Mouse (Mus musculus): ENCODE results near the gene Hectd1. TPM values are rescaled to one million over a fixed set of nuclear protein-coding genes. Genes with fewer than 3 reads are reported as not detected.

Gene Hectd1
- polyA plus RNA-seq, 1 experiment, result 35.3 TPM

DNA sequence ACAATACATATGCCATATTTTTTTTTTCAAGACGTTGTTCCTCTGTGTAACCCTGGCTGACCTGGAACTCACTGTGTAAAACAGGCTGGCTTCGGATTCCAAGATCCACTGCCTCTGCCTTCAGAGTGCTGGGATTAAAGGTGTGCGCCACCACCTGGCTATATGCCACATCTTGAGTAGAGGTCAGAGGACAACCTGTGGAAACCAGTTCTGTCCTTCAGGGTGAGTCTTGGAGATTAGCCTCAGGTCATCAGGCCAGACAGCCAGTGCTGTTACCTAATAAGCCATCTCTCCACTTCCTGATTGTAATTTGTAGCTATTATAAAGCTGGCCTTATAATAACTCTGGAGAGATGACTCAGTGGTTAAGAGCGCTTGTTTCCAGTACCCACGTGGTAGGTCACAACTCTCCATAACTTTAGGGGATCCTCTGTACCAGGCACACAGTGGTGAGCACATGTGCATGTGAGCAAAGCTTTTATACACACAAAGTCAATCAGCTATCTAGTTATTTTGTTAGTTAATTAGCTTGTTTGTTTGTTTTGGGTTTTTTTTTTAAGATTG, 122.6 kb downstream of the Hectd1 start:
- DNase-seq (ENCODE audit: extremely low spot score in 1 of 2, low spot score in 1 of 2), result no peak

DNA sequence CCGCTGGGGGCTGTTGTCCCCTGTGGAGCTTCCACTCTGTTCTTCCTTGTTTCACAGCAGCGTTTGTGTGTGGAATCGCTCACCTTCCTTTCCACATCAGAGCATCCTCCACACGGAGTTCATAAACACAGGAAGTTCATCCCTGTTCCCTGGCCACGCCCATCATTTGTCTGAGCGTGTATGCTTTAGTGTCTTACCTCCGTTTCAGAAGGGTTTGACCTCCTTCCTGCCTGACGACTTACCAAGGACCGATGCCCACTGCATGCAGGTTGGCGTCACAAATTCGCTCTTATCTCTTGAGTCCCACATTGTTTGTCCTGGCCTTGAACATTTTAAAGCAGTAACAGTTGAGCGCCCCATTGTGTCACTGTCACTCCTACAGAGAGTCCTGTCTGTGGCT, 123.6 kb downstream of the Hectd1 start:
- no peak for DNase-seq (ENCODE audit: extremely low spot score in 1 of 2, low spot score in 1 of 2)

DNA sequence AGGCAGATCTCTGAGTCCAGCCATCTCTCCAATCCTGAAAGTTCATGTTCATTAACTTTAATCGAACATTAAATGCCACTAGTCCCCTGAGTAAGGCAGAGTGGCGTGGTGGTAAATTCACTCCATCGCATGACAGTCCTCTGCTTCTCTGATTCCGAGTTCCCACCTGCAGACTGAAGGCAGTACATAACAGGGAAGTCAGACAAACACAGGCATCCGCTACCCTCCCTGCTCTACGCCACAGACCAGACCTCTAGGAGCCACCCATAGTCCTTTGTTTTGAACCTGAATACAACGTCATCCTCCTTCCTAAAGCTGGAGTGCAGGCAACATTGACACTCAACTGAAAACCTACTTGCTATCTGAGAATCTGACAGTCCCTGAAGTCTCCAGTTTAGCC, 124.8 kb downstream of the Hectd1 start:
- no peak for DNase-seq (ENCODE audit: extremely low spot score in 1 of 2, low spot score in 1 of 2)

GRCm38 (mm10) chr12:51703859-51704258, 125.5 kb downstream of the Hectd1 start:
- no peak for DNase-seq (ENCODE audit: extremely low spot score in 1 of 2, low spot score in 1 of 2)

DNA sequence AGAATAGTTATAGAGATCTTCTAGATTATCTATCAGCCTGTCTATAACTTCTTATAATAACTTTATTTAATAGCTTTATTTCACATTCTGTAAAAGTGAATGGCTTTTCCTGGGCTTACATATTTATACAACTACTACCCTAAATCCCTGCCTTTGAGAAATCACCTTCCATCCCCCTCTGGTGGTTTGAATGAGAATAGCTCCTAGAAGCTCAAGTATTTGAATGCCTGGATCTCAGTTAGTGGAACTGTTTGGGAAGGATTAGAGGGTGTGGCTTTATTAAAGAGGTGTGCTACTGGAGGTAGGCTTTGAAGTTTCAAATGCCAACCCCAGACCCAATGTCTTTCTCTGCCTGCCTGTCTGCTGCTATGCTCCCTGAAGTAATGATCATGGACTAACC, 127.6 kb downstream of the Hectd1 start:
- no peak for DNase-seq (ENCODE audit: extremely low spot score in 1 of 2, low spot score in 1 of 2)

DNA sequence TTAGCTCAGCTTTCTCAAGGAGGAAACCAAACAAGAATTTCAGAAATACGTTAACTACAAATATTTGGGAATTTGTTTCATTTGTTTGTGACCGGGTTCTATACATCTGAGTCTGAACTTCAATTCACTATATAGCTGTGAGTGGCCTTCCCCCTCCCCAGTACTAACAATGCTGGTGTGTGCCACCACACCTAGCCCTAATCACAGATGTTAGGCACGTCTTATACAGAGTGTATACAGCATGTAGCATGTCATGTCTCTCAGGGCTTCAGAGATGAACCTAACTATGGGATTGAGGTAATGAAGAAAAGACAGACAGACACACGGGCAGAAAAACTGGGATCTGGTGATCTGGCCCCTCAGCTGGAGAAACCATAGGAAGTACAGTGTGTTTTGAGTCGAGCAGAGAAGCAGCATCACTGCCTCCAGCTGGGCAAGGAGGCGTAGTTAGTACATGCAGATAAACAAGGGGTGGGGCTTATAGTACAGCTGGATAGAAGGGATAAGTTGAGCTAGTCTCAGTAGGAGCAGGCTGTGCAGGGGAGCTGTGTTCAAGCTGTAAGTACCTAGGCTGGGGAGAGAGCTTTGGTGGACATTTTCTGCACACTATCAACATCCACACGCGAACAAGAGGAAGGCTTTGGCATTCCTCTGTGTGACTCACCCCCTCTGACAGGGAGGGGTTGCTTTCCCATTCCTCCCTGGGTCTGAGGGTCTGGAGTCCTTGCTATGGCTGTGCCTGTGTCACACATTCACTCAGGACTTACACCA, 129.5 kb downstream of the Hectd1 start:
- no peak for DNase-seq (ENCODE audit: extremely low spot score in 1 of 2, low spot score in 1 of 2)

- DNase-seq (ENCODE audit: extremely low spot score in 1 of 2, low spot score in 1 of 2), result no peak
Observed at GRCm38 (mm10) chr12:51696157-51696556, 133.2 kb downstream of the Hectd1 start.

DNA sequence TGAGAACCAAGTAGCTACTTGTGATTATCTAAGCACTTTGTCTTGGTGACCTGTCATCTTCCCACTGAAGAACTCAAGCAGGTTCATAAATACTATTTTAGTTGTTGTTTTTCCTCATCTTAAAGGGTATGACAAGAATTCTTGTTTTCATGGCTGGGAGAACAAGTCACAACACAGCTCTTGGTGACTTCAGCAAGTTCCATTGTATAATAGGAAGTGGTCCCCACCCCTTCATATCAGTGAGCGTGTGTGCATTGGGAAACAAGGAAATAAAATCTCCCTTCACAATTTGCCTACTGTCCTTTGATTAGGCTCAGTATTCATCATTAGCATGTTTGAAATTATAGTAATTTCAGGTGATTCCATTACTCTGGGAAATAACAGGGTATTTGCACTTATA, 134.4 kb downstream of the Hectd1 start:
- DNase-seq (ENCODE audit: extremely low spot score in 1 of 2, low spot score in 1 of 2), result no peak

GRCm38 (mm10) chr12:51694096-51694495, 135.2 kb downstream of the Hectd1 start:
- DNase-seq (ENCODE audit: extremely low spot score in 1 of 2, low spot score in 1 of 2), result no peak

Other genes starting within 250 kb of the Hectd1 start
- 22.1 and 25.3 TPM in 2 replicates for gene Coch, start 236.2 kb downstream of the Hectd1 start, polyA plus RNA-seq (2012; rRNA removed)
- 57.1 and 58.9 TPM in 2 replicates for gene Ap4s1, start 138.5 kb downstream of the Hectd1 start, polyA plus RNA-seq (2012; rRNA removed)
- 61.3 and 69.0 TPM in 2 replicates for gene Strn3, start 137.6 kb downstream of the Hectd1 start, polyA plus RNA-seq (2012; rRNA removed)
- 5.8 and 6.8 TPM in 2 replicates for gene Heatr5a, start 141.8 kb upstream of the Hectd1 start, polyA plus RNA-seq (2012; rRNA removed)
- 12.7 and 16.0 TPM in 2 replicates for gene Dtd2, start 177.0 kb upstream of the Hectd1 start, polyA plus RNA-seq (2012; rRNA removed)
- gene Gpr33, start 198.5 kb upstream of the Hectd1 start, polyA plus RNA-seq (2012; rRNA removed), result not detected in 2 replicates

All from frontal cortex, adult 2 months (tissue).